Mouse (Mus musculus): Measurements from ENCODE around the gene Mief2. TPM values are rescaled to one million over a fixed set of nuclear protein-coding genes. Genes with fewer than 3 reads are reported as not detected.

Gene Mief2
- polyA plus RNA-seq (2012; ENCODE audit: low replicate concordance), result 31.6 and 47.4 TPM in 2 replicates

DNA sequence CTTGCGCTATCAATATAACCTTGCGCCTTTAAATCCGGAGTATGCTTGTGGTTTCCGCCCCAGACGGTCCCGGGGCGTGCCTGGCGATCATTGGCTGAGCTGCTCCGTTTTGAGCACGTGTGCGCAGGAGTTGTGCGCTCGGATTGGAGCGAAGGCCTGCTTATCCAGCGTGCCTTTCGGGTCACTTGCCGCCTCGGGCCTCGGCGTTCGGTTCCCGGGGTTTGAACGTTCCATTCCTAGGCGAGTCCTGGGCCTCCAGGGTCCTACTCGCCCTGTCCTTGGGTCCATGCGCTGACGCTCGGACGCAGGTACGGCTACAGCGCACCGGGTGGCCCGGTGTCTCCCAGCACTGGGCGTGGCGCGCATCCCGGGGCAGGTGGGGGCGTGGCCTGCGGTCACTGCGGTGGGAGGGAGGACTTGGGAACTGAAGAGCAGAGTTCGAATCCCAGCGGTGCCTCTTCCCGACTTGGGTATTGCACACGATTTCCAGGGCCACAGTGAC lies at the start of gene Mief2:
Gene Mief2, plus strand, starts transcription at position 139 of the 502 bp plus-strand sequence.

GRCm38 (mm10) chr11:60699524-60700075 lies 28.6 kb upstream of the Mief2 start, which contains the start of gene Llgl1:
Gene Llgl1, plus strand, starts transcription at chr11:60699723.

DNA sequence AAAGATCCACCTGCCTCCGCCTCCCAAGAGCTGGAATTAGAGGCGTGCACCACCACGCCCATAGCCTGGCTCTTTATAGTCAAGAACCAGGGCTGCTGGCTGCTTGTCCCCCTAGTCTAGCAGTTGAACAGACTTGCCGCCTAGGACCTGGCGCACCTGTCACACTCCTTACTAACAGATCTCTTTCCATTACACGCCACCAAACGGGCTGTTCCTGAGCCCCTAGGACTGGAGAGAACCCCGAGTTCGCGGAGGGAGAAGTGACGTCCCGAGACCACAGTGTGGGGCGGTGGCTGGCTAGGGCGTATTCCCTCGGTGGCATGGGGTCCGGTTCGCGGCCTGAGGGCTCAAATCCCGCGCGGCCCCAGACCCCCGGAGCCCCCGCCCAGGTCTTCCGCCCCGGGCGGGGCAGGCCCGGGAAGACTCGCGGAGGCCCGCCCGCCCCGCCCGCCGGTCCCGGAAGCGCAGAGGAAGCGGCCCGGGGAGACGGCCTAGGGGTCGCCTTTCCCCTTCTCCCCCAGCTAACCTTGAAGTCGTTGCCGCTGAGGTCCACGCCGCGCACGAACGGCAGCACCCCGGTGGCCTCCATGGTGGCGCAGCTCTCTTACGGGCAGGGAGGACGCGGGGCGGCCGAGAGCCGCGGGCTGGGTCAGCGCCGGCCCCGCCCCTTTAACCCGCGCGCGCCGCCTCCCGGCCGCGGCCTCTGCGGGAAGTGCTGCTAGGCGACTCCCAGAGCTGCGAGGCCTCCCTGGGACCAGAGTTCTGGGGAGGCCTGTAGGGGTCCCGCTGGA lies 1.4 kb upstream of the Mief2 start, which contains the start of gene Flii:
Gene Flii, minus strand, starts transcription at position 663 of the 791 bp plus-strand sequence.

GRCm38 (mm10) chr11:60776829-60777740 lies 48.9 kb downstream of the Mief2 start, which contains the start of the genes Top3a and Smcr8:
Gene Top3a, minus strand, starts transcription at chr11:60777365.
Gene Smcr8, plus strand, starts transcription at chr11:60777524.

Other genes with a start within 250 kb of the Mief2 start
- 27.0 and 45.4 TPM in 2 replicates for gene Alkbh5, start 192.0 kb upstream of the Mief2 start, polyA plus RNA-seq (2012; ENCODE audit: low replicate concordance)
- gene Llgl1, start 28.7 kb upstream of the Mief2 start, polyA plus RNA-seq (2012; ENCODE audit: low replicate concordance), result 25.0 and 31.4 TPM in 2 replicates
- 56.8 and 278 TPM in 2 replicates for gene Flii, start 1.1 kb upstream of the Mief2 start, polyA plus RNA-seq (2012; ENCODE audit: low replicate concordance)
- 2.6 and 7.7 TPM in 2 replicates for gene Top3a, start 49.0 kb downstream of the Mief2 start, polyA plus RNA-seq (2012; ENCODE audit: low replicate concordance)
- 3.0 and 4.3 TPM in 2 replicates for gene Smcr8, start 49.1 kb downstream of the Mief2 start, polyA plus RNA-seq (2012; ENCODE audit: low replicate concordance)
- gene Shmt1, start 83.3 kb downstream of the Mief2 start, polyA plus RNA-seq (2012; ENCODE audit: low replicate concordance), result 0.80 and 1.1 TPM in 2 replicates
- 0.88 and 3.1 TPM in 2 replicates for gene Dhrs7b, start 102.2 kb downstream of the Mief2 start, polyA plus RNA-seq (2012; ENCODE audit: low replicate concordance)
- gene Tmem11, start 150.9 kb downstream of the Mief2 start, polyA plus RNA-seq (2012; ENCODE audit: low replicate concordance), result 11.3 and 11.7 TPM in 2 replicates
- 6.7 and 31.1 TPM in 2 replicates for gene Natd1, start 186.4 kb downstream of the Mief2 start, polyA plus RNA-seq (2012; ENCODE audit: low replicate concordance)
- gene Map2k3, start 203.6 kb downstream of the Mief2 start, polyA plus RNA-seq (2012; ENCODE audit: low replicate concordance), result 66.1 and 127 TPM in 2 replicates